Mouse (Mus musculus) cerebral cortex, adult 2 months (tissue): ENCODE results near the gene Dhh.

Source experiments
- WGBS: fragments of 180-500 bp; shearing (Covaris S2); methylation state at CpG from one replicate; pipeline ENCODE4 v1.1.7; 2018; 5-methylcytosine and 5-hydroxymethylcytosine counted together

The Dhh gene

GRCm38 (mm10) chr15:98851229-98851818, 47.0 kb downstream of the Dhh start:
- 84% methylated on average over 21 of the region's 21 CpGs for WGBS

GRCm38 (mm10) chr15:98850668-98851067, 47.7 kb downstream of the Dhh start:
- 80% methylated on average over 12 of the region's 14 CpGs for WGBS

- 86% methylated on average over 16 of the region's 16 CpGs for WGBS
Observed at GRCm38 (mm10) chr15:98849956-98850600, 48.3 kb downstream of the Dhh start.

- 94% methylated on average over 11 of the region's 11 CpGs for WGBS
Observed at GRCm38 (mm10) chr15:98849165-98849564, 49.2 kb downstream of the Dhh start.

- WGBS, result 80% methylated on average over 8 of the region's 8 CpGs
Observed at GRCm38 (mm10) chr15:98846140-98846539, 52.2 kb downstream of the Dhh start.

GRCm38 (mm10) chr15:98845149-98845548, 53.2 kb downstream of the Dhh start:
- 92% methylated on average over 2 of the region's 2 CpGs for WGBS

- WGBS, result 81% methylated on average over 11 of the region's 11 CpGs
Observed at GRCm38 (mm10) chr15:98843595-98844223, 54.6 kb downstream of the Dhh start.
